Comparison of ENCODE assay signal across 16 mouse cellular contexts in genomic region chr5:57870727-57871126, GRCm38 (mm10).
"Had no signal": no experiment of that assay in that cellular context is flagged by ENCODE, and none has a peak within 500 bp of the region (broad histone marks: within the 10 kb centered on the region; RNA-seq: fewer than 3 reads in every experiment).

No protein-coding gene starts in this region.

- H3K4me2 ChIP-seq: neural tube, embryonic 13.5 days; neural tube, embryonic 15.5 days; stomach, embryonic 15.5 days had no signal

- H3K9me3 ChIP-seq: neural tube, embryonic 13.5 days; neural tube, embryonic 15.5 days; stomach, embryonic 15.5 days had no signal

- H3K4me1 ChIP-seq: neural tube, embryonic 13.5 days; stomach, embryonic 15.5 days had no signal

- H3K27ac ChIP-seq: neural tube, embryonic 13.5 days; neural tube, embryonic 15.5 days; stomach, embryonic 15.5 days; stomach, postnatal 0 days had no signal

- H3K9ac ChIP-seq: neural tube, embryonic 13.5 days; neural tube, embryonic 15.5 days; stomach, embryonic 15.5 days had no signal

- H3K36me3 ChIP-seq: neural tube, embryonic 13.5 days; neural tube, embryonic 15.5 days; stomach, embryonic 15.5 days had no signal

- DNase-seq: retina, postnatal 1 day; right cerebral cortex, adult 18-20 months; right cerebral cortex, postnatal 14 days; right cerebral cortex, postnatal 25 days; right cerebral cortex, postnatal 4 days; spleen, adult 18-20 months; thymus, adult 18-20 months; thymus, adult 2 months; thymus, postnatal 14 days; thymus, postnatal 25 days; thymus, postnatal 36 days; thymus, postnatal 4 days had no signal

- H3K4me3 ChIP-seq: neural tube, embryonic 13.5 days; neural tube, embryonic 15.5 days; stomach, embryonic 15.5 days had no signal

- H3K27me3 ChIP-seq: neural tube, embryonic 13.5 days; neural tube, embryonic 15.5 days; stomach, embryonic 15.5 days had no signal
